Mouse (Mus musculus) intestine, postnatal 0 days (tissue): Measurements from ENCODE around the gene Slc5a6. TPM values are rescaled to one million over a fixed set of nuclear protein-coding genes. Genes with fewer than 3 reads are reported as not detected.
A peak's percentile ranks its signal among the peaks of the same experiment; 100 is the strongest.
"Not testable (repeated sequence)": the region's sequence is repeated elsewhere in the genome, so short reads cannot be mapped to it uniquely, and the experiment has no call there.

Experiments
- ATAC-seq: fragments of 200-750 bp; cut with Nextera tagmentation; 2 replicates; pipeline ENCODE4 v1.8.0; 2017; ENCODE audit warnings: mild to moderate bottlenecking, moderate TSS enrichment, moderate library complexity
- H3K27ac ChIP-seq: fragments of 300-500 bp; sonication (generic); 2 replicates; pipeline ENCODE4 v1.5.1; 2014; ENCODE audit warnings: mild to moderate bottlenecking, low read depth, low read length, moderate library complexity
- H3K27me3 ChIP-seq: fragments of 300-500 bp; sonication (generic); replicated peaks from 2 replicates; pipeline ENCODE4 v1.6.1; 2014; ENCODE audit warnings: low read length, mixed read lengths; ENCODE audit not compliant: control insufficient read depth, insufficient read depth
- H3K36me3 ChIP-seq: fragments of 300-500 bp; sonication (generic); 2 replicates; pipeline ENCODE4 v1.6.1; 2014; ENCODE audit warnings: mild to moderate bottlenecking, moderate library complexity; ENCODE audit not compliant: control insufficient read depth, insufficient read depth
- H3K4me1 ChIP-seq: fragments of 300-500 bp; sonication (generic); replicated peaks from 2 replicates; pipeline ENCODE4 v1.6.1; 2014; ENCODE audit warnings: antibody characterized with exemption, low read length, mixed read lengths; ENCODE audit not compliant: control insufficient read depth, insufficient read depth
- H3K4me2 ChIP-seq: fragments of 300-500 bp; sonication (generic); replicated peaks from 2 replicates; pipeline ENCODE4 v1.6.1; 2014; ENCODE audit warnings: low read depth, mild to moderate bottlenecking, moderate library complexity
- H3K4me3 ChIP-seq: fragments of 300-500 bp; sonication (generic); 2 replicates; pipeline ENCODE4 v1.5.1; 2014; ENCODE audit warnings: low read depth, low read length
- H3K9ac ChIP-seq: fragments of 300-500 bp; sonication (generic); 2 replicates; pipeline ENCODE4 v1.6.1; 2014; ENCODE audit warnings: mild to moderate bottlenecking, low read depth, low read length
- H3K9me3 ChIP-seq: fragments of 300-500 bp; sonication (generic); 2 replicates; pipeline ENCODE4 v1.6.1; 2016; ENCODE audit warnings: mixed run types; ENCODE audit not compliant: control insufficient read depth
- CTCF ChIP-seq: sonication (generic); IDR thresholded peaks from 2 replicates; pipeline ENCODE4 v1.5.1; 2016; ENCODE audit warnings: low read depth, mild to moderate bottlenecking, control low read depth, antibody characterized with exemption, moderate library complexity
- WGBS: fragments of 180-500 bp; shearing (Covaris S2); extraction: QIAGEN DNeasy Blood & Tissue Kit; methylation state at CpG from one replicate; pipeline ENCODE4 v1.1.7; 2014; 5-methylcytosine and 5-hydroxymethylcytosine counted together
- polyA plus RNA-seq: library from polyadenylated mRNA; unstranded; fragments of >200 nt; fragmentation: Nextera tagmentation; extraction: Ambion mirVana; gene quantifications from 2 replicates; pipeline ENCODE4 v1.2.1, GENCODE M21; 2015

The Slc5a6 gene
- polyA plus RNA-seq, 1 experiment from 2014 or later = 18.0 TPM

DNA sequence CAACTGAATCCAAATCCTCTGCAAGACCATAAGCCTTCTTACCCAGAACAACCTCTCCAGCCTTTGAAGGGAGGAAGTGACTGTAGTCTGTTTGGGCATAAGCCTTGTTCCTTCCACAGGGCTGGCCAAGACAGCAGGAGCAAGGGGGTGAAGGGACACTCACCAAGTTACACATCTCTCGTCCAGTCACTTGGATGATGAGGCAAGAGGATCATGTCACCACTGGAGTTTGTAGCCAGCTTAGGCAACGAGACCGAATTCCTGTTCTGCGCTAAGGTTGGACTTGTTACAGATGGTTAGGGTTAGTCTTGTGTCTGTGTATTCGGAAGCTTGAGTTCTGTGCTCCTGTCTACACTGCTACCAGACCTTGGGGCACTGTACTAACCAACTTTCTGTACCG, 14.1 kb downstream of the Slc5a6 start:
- Histone ChIP-seq H3K4me2 (no peak overlapping the region), H3K4me1 (no peaks in the 10 kb centered on the region), H3K4me3 (no peak overlapping the region), H3K27ac (no peak overlapping the region), H3K9ac (no peak overlapping the region), H3K36me3 (peaks cover 17% of the 10 kb centered on the region), H3K27me3 (no peaks in the 10 kb centered on the region), H3K9me3 (no peaks in the 10 kb centered on the region)
- ATAC-seq = no peak
- WGBS = 90% methylated on average over 6 of the region's 6 CpGs
- TF ChIP-seq CTCF = no peak

DNA sequence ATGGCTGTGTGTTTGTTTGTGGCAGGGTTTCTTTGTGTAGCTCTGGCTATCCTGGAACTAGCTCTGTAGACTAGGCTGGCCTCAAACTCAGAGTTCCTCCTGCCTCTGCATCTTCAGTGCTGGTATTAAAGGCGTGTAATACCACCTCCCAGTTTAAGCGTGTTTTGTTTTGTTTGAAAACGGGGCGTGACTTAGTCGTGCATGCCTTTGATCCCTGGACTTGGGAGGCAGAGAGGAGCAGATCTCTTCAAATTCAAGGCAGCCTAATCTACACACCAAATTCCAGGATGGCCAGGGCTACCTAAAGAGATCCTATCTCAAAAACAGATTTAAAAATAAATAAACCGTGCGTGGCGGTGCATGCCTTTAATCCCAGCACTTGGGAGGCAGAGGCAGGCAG, 17.2 kb downstream of the Slc5a6 start:
- no peak for ATAC-seq
- no peaks in the 10 kb centered on the region for H3K4me1 ChIP-seq
- no peak for TF ChIP-seq CTCF
- no peak overlapping the region for H3K27ac ChIP-seq
- H3K4me2 ChIP-seq = no peak overlapping the region
- no peaks in the 10 kb centered on the region for H3K9me3 ChIP-seq
- no peak overlapping the region for H3K4me3 ChIP-seq
- H3K36me3 ChIP-seq = no peaks in the 10 kb centered on the region; the same call in 1 of the 2 replicates
- H3K9ac ChIP-seq = no peak overlapping the region
- H3K27me3 ChIP-seq = no peaks in the 10 kb centered on the region
- WGBS = 78% methylated on average over 8 of the region's 8 CpGs

DNA sequence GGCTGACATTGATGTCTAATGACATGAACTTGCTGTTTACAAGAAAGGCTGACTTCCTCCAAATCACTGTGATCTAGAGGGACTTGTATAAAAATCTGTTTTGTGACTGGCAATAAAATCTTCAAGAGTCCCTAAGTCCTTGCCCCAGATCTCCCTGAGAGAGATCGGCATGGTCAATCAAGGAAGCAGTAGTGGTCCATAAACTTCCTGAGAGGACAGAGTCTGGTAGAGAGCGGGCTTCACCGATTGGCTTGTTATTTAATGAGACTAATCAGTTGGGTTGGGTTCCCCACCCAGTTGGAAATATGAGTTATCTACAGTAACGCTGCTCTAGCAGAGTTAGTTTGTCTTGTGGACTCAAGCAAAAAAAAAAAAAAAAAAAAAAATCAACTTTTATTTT, 17.8 kb downstream of the Slc5a6 start:
- TF ChIP-seq CTCF = no peak
- Histone ChIP-seq H3K27ac (no peak overlapping the region), H3K4me3 (no peak overlapping the region), H3K27me3 (no peaks in the 10 kb centered on the region), H3K4me2 (no peak overlapping the region), H3K36me3 (no peaks in the 10 kb centered on the region; the same call in 1 of the 2 replicates), H3K4me1 (no peaks in the 10 kb centered on the region), H3K9ac (no peak overlapping the region), H3K9me3 (no peaks in the 10 kb centered on the region)
- peak; percentile 64 for ATAC-seq
- WGBS = 35% methylated on average over 4 of the region's 4 CpGs

DNA sequence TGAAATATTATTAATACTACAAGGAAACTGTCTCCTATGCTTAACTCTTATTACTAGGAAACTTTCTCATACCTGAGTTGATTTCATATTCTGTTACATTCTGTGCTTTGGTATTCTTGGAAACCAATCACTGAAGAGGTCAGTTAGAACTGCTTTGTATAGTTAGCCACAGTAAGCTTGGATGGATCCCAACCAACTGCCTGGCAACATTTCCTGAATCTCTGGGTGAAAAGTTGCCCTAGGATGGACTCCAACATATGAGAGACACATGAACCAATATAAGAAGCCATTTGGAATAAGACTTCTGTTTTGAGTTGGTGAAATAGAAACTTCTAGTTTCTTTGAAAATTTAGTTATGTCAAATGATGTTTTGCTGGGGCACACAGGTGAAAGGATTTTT, 24.1 kb downstream of the Slc5a6 start:
- H3K9me3 ChIP-seq = no peaks in the 10 kb centered on the region
- H3K27ac ChIP-seq = no peak overlapping the region
- no peak for TF ChIP-seq CTCF
- H3K4me2 ChIP-seq = no peak overlapping the region
- no peaks in the 10 kb centered on the region for H3K36me3 ChIP-seq
- H3K4me1 ChIP-seq = no peaks in the 10 kb centered on the region
- H3K27me3 ChIP-seq = no peaks in the 10 kb centered on the region
- no peak overlapping the region for H3K4me3 ChIP-seq
- ATAC-seq = no peak
- H3K9ac ChIP-seq = no peak overlapping the region

DNA sequence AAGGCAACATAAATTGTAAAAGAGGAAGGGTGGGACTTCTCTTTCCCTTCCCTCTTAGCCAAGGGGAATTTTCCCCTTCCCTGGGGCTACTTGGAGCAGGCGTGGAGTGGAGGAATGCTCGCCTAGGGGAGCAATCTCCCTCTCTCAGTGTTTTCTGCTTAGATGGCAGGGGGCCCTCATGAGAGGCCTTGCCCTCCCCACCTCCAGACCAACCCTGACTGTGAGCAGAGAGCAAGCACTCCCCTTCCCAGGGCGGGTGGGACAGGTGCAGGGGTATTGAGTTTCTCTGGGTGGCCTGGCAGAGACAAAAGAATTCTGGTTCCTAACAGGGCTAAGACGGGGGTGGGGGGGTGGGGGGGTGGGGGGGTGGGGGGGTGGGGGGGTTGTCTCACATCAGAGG, 25.5 kb downstream of the Slc5a6 start:
- no peak for ATAC-seq
- no peak for TF ChIP-seq CTCF
- 22% methylated on average over 4 of the region's 4 CpGs for WGBS

DNA sequence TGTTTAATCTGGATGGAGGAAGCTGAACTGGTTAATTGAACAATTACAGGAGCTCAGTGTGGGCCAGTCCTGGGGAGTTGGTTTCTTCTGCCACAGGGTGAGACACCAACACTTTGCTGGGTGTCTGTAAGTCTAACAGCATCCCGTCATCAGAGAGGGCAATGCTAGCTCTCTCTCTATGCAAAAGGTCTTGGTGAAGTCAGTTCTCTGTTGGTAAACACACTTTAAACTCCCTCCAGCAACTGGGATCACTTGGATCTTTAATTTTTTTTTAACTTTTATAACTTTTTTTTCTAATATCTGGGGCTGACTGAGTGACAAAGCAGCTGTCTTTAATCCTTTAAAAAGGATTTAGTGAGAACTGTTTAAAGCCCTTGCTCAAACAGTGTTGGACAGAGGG, 26.0 kb downstream of the Slc5a6 start:
- Histone ChIP-seq H3K4me1 (no peaks in the 10 kb centered on the region), H3K27ac (no peak overlapping the region), H3K27me3 (no peaks in the 10 kb centered on the region), H3K4me3 (no peak overlapping the region), H3K36me3 (no peaks in the 10 kb centered on the region), H3K9me3 (no peaks in the 10 kb centered on the region), H3K4me2 (no peak overlapping the region), H3K9ac (no peak overlapping the region)
- no peak for TF ChIP-seq CTCF
- WGBS = 52% methylated on average over 1 of the region's 1 CpGs
- no peak for ATAC-seq

More for the DNA sequence above, 25.5 kb downstream of the Slc5a6 start:
- H3K9me3 ChIP-seq = no peaks in the 10 kb centered on the region
- no peaks in the 10 kb centered on the region for H3K36me3 ChIP-seq
- H3K27ac ChIP-seq = no peak overlapping the region
- H3K4me2 ChIP-seq = no peak overlapping the region
- no peak overlapping the region for H3K9ac ChIP-seq
- H3K27me3 ChIP-seq = no peaks in the 10 kb centered on the region
- no peak overlapping the region for H3K4me3 ChIP-seq
- H3K4me1 ChIP-seq = no peaks in the 10 kb centered on the region

DNA sequence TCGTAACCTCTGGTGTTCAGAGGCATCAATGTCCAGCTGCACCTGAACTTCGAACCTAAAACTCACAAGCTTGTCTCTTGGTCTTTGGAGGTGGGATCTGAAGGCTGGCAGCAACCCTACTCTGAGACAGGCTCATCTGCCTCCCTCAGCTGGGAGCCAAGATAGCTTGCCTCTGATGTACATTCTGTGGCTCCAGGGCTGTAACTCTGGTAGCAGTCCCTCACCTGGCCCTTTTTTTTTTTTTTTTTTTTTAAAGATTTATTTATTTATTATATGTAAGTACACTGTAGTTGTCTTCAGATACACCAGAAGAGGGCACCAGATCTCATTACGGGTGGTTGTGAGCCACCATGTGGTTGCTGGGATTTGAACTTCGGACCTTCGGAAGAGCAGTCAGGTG, 26.9 kb downstream of the Slc5a6 start:
- H3K36me3 ChIP-seq, H3K4me3 ChIP-seq, H3K4me1 ChIP-seq, H3K4me2 ChIP-seq, H3K9me3 ChIP-seq, H3K9ac ChIP-seq, H3K27me3 ChIP-seq, ATAC-seq, H3K27ac ChIP-seq: not testable (repeated sequence)
- WGBS = 81% methylated on average over 4 of the region's 5 CpGs
